Mouse (Mus musculus) limb, embryonic 14.5 days (tissue): ENCODE data around the gene Ndc80. TPM values are rescaled to one million over a fixed set of nuclear protein-coding genes. Genes with fewer than 3 reads are reported as not detected.

Source experiments
- ATAC-seq: fragments of 200-750 bp; cut with Nextera tagmentation; 2 replicates; pipeline ENCODE4 v1.8.0; 2017; ENCODE audit warnings: low read depth, moderate number of reproducible peaks, moderate TSS enrichment; ENCODE audit not compliant: low FRiP score
- DNase-seq: peaks from one replicate; pipeline ENCODE4 v3.0.0-alpha.2; 2015; ENCODE audit warnings: low spot score
- H3K27ac ChIP-seq: fragments of 300-500 bp; sonication (generic); replicated peaks from 2 replicates; pipeline ENCODE4 v1.5.1; 2014; ENCODE audit warnings: low read depth, mild to moderate bottlenecking, low read length, moderate library complexity, mixed read lengths
- H3K27me3 ChIP-seq: fragments of 300-500 bp; sonication (generic); 2 replicates; pipeline ENCODE4 v1.6.1; 2014; ENCODE audit warnings: low read length, mixed read lengths; ENCODE audit not compliant: control insufficient read depth, insufficient read depth
- H3K36me3 ChIP-seq: fragments of 300-500 bp; sonication (generic); 2 replicates; pipeline ENCODE4 v1.6.1; 2014; ENCODE audit warnings: mild to moderate bottlenecking, low read length, moderate library complexity, mixed read lengths; ENCODE audit not compliant: control insufficient read depth, insufficient read depth
- H3K4me1 ChIP-seq: fragments of 300-500 bp; sonication (generic); 2 replicates; pipeline ENCODE4 v1.6.1; 2014; ENCODE audit warnings: antibody characterized with exemption, low read length, mixed read lengths; ENCODE audit not compliant: control insufficient read depth, insufficient read depth
- H3K4me2 ChIP-seq: fragments of 300-500 bp; sonication (generic); replicated peaks from 2 replicates; pipeline ENCODE4 v1.6.1; 2014; ENCODE audit warnings: low read depth, mild to moderate bottlenecking, low read length, moderate library complexity; ENCODE audit not compliant: severe bottlenecking
- H3K4me3 ChIP-seq: fragments of 300-500 bp; sonication (generic); replicated peaks from 2 replicates; pipeline ENCODE4 v1.5.1; 2014; ENCODE audit warnings: low read length
- H3K9ac ChIP-seq: fragments of 300-500 bp; sonication (generic); 2 replicates; pipeline ENCODE4 v1.6.1; 2014; ENCODE audit warnings: mild to moderate bottlenecking, low read depth, low read length, moderate library complexity; ENCODE audit not compliant: severe bottlenecking
- H3K9me3 ChIP-seq: fragments of 300-500 bp; sonication (generic); 2 replicates; pipeline ENCODE4 v1.6.1; 2016; ENCODE audit warnings: low read length; ENCODE audit not compliant: control insufficient read depth
- POLR2A ChIP-seq: fragments of 200-500 bp; IDR thresholded peaks from 2 replicates; pipeline ENCODE4 v1.8.0; 2012; ENCODE audit warnings: inconsistent platforms, mild to moderate bottlenecking, moderate library complexity, borderline replicate concordance; ENCODE audit not compliant: insufficient read depth, insufficient read length; ENCODE audit errors: extremely low read depth
- WGBS: fragments of 180-500 bp; shearing (Covaris S2); extraction: QIAGEN DNeasy Blood & Tissue Kit; methylation state at CpG from one replicate; pipeline ENCODE4 v1.1.7; 2014; 5-methylcytosine and 5-hydroxymethylcytosine counted together
- polyA plus RNA-seq, 2 experiments: library from polyadenylated mRNA; depleted of rRNA in 1 of 2; stranded (reverse) in 1 of 2; unstranded in 1 of 2; fragments of >200 nt; fragmentation: Nextera tagmentation in 1 of 2; extraction: Ambion mirVana in 1 of 2; gene quantifications; 2 replicates each; pipeline versions ENCODE4 v1.2.1 to v1.2.3; 2012 to 2014

The Ndc80 gene
- polyA plus RNA-seq, 2 experiments, result 18.9 to 35.8 TPM

- no peak overlapping the region for H3K4me3 ChIP-seq
These were observed 40.3 kb downstream of the Ndc80 start for GRCm38 (mm10) chr17:71486231-71486851.

GRCm38 (mm10) chr17:71485791-71486230 is 40.8 kb downstream of the Ndc80 start:
- H3K36me3 ChIP-seq, result no peaks in the 10 kb centered on the region
- no peak for TF ChIP-seq POLR2A
- H3K4me2 ChIP-seq, result peak overlapping the region; percentile 42
- ATAC-seq (no peak; the same call in 1 of the 2 replicates), DNase-seq (peak; percentile 11)
- no peaks in the 10 kb centered on the region for H3K27me3 ChIP-seq
- peaks cover 17% of the 10 kb centered on the region for H3K4me1 ChIP-seq
- H3K4me3 ChIP-seq, result peak overlapping the region; percentile 23
- WGBS, result 26% methylated on average over 12 of the region's 12 CpGs
- peak overlapping the region; percentile 3; the same call in 1 of the 2 replicates for H3K9ac ChIP-seq
- peak overlapping the region; percentile 40 for H3K27ac ChIP-seq
- no peaks in the 10 kb centered on the region for H3K9me3 ChIP-seq

More at GRCm38 (mm10) chr17:71486231-71486851, 40.3 kb downstream of the Ndc80 start:
- Histone ChIP-seq H3K27me3 (no peaks in the 10 kb centered on the region), H3K27ac (peak overlapping the region; percentile 40), H3K9me3 (no peaks in the 10 kb centered on the region), H3K36me3 (no peaks in the 10 kb centered on the region), H3K4me1 (peaks cover 17% of the 10 kb centered on the region), H3K9ac (peak overlapping the region; percentile 3; the same call in 1 of the 2 replicates), H3K4me2 (peak overlapping the region; percentile 42)
- no peak for TF ChIP-seq POLR2A
- DNase-seq (no peak), ATAC-seq (no peak; the same call in 1 of the 2 replicates)
- 10% methylated on average over 8 of the region's 8 CpGs for WGBS

GRCm38 (mm10) chr17:71484711-71485110 is 41.9 kb downstream of the Ndc80 start:
- no peaks in the 10 kb centered on the region for H3K9me3 ChIP-seq
- no peak overlapping the region for H3K4me2 ChIP-seq
- no peak overlapping the region for H3K4me3 ChIP-seq
- H3K36me3 ChIP-seq, result no peaks in the 10 kb centered on the region
- H3K4me1 ChIP-seq, result peaks cover 17% of the 10 kb centered on the region
- no peak for TF ChIP-seq POLR2A
- 93% methylated on average over 5 of the region's 5 CpGs for WGBS
- H3K27ac ChIP-seq, result no peak overlapping the region
- no peak for ATAC-seq
- no peaks in the 10 kb centered on the region for H3K27me3 ChIP-seq
- no peak overlapping the region for H3K9ac ChIP-seq
- DNase-seq, result no peak

- Histone ChIP-seq H3K4me1 (peaks cover 17% of the 10 kb centered on the region), H3K4me3 (no peak overlapping the region), H3K36me3 (no peaks in the 10 kb centered on the region), H3K9ac (no peak overlapping the region), H3K9me3 (no peaks in the 10 kb centered on the region), H3K27me3 (no peaks in the 10 kb centered on the region), H3K4me2 (no peak overlapping the region), H3K27ac (no peak overlapping the region)
- ATAC-seq (no peak), DNase-seq (no peak)
- WGBS, result 90% methylated on average over 7 of the region's 7 CpGs
- TF ChIP-seq POLR2A, result no peak
These were observed 43.1 kb downstream of the Ndc80 start for GRCm38 (mm10) chr17:71483418-71484060.

- no peak overlapping the region for H3K9ac ChIP-seq
These were observed 47.2 kb downstream of the Ndc80 start for GRCm38 (mm10) chr17:71479381-71479901.

More at GRCm38 (mm10) chr17:71479381-71479901, 47.2 kb downstream of the Ndc80 start:
- no peak for TF ChIP-seq POLR2A
- DNase-seq (no peak), ATAC-seq (no peak)
- 34% methylated on average over 5 of the region's 5 CpGs for WGBS
- Histone ChIP-seq H3K4me3 (no peak overlapping the region), H3K4me2 (no peak overlapping the region), H3K4me1 (0 out of 2 replicates have a peak, but pooled peaks cover 6% of the 10 kb centered on the region), H3K9me3 (no peaks in the 10 kb centered on the region), H3K27me3 (no peaks in the 10 kb centered on the region), H3K27ac (no peak overlapping the region), H3K36me3 (no peaks in the 10 kb centered on the region)
